Mouse (Mus musculus): ENCODE results near the gene Rtn4rl1.

- TF ChIP-seq CTCF (IDR thresholded peaks at IDR 0.05; ENCODE audit: low read depth) (no peak), EP300 (optimal IDR thresholded peaks at IDR 0.05) (no peak)
Observed at GRCm38 (mm10) chr11:75300954-75301353, 107.4 kb downstream of the Rtn4rl1 start.

Data from stomach, postnatal 0 days (tissue).